14 mouse cellular contexts compared by ENCODE assay signal in genomic region chr7:98329651-98330374, GRCm38 (mm10). TPM values are rescaled to one million over a fixed set of nuclear protein-coding genes. Genes with fewer than 3 reads are reported as not detected.
DNase-seq lines count a peak whose midpoint lies in the region; ATAC-seq lines count a peak whose summit lies in the region.
"Had no signal": no experiment of that assay in that cellular context is flagged by ENCODE, and none has a peak within 500 bp of the region (broad histone marks: within the 10 kb centered on the region; RNA-seq: fewer than 3 reads in every experiment).

No protein-coding gene starts in this region.

- peak overlapping the region; percentile 24; the same call in 1 of the 2 replicates for H3K27ac ChIP-seq in hindbrain, embryonic 10.5 days
- no peak overlapping the region for H3K27ac ChIP-seq in hindbrain, embryonic 11.5 days (ENCODE audit: low read depth, low read length)
- peak overlapping the region; percentile 16; the same call in 1 of the 2 replicates for H3K27ac ChIP-seq in intestine, embryonic 16.5 days (ENCODE audit: low read length)
- H3K27ac ChIP-seq: embryonic facial prominence, embryonic 15.5 days; left cerebral cortex, adult 2 months had no signal

- intact Hi-C loops in left cerebral cortex, postnatal 36 days (cut with DNase I) = no loop called here

- no peak overlapping the region for H3K4me2 ChIP-seq in hindbrain, embryonic 11.5 days (replicated peaks; ENCODE audit: low read depth, low read length)
- no peak overlapping the region for H3K4me2 ChIP-seq in intestine, embryonic 16.5 days (ENCODE audit: low read depth, low read length)
- H3K4me2 ChIP-seq: embryonic facial prominence, embryonic 15.5 days had no signal

- DNase-seq in hindbrain, embryonic 10.5 days (ENCODE audit: low spot score) = no peak
- DNase-seq in hindbrain, embryonic 11.5 days (ENCODE audit: low spot score) = no peak
- DNase-seq in NIH3T3 (ENCODE audit: low read depth) = peak; percentile 16
- DNase-seq in gastrocnemius, postnatal 10 days = no peak
- DNase-seq in left cerebral cortex, postnatal 36 days (ENCODE audit: low spot score in 2 of 2) = no peak
- no peak for DNase-seq in kidney, adult 18-20 months
- DNase-seq: cerebellum, adult 8-10 months; thymus, postnatal 4 days had no signal

- no peaks in the 10 kb centered on the region for H3K27me3 ChIP-seq in hindbrain, embryonic 10.5 days (ENCODE audit: insufficient read depth, poor library complexity, severe bottlenecking)
- H3K27me3 ChIP-seq in hindbrain, embryonic 11.5 days (ENCODE audit: control insufficient read depth, insufficient read depth, low read length) = no peaks in the 10 kb centered on the region
- H3K27me3 ChIP-seq in intestine, embryonic 16.5 days (replicated peaks; ENCODE audit: control insufficient read depth, insufficient read depth, low read length) = no peaks in the 10 kb centered on the region
- H3K27me3 ChIP-seq: embryonic facial prominence, embryonic 15.5 days had no signal

- H3K9me3 ChIP-seq in hindbrain, embryonic 10.5 days = no peaks in the 10 kb centered on the region
- no peaks in the 10 kb centered on the region for H3K9me3 ChIP-seq in hindbrain, embryonic 11.5 days (ENCODE audit: control insufficient read depth, low read length)
- H3K9me3 ChIP-seq in intestine, embryonic 16.5 days (ENCODE audit: control insufficient read depth, low read length) = no peaks in the 10 kb centered on the region
- H3K9me3 ChIP-seq: embryonic facial prominence, embryonic 15.5 days had no signal

- WGBS in hindbrain, embryonic 10.5 days = 87% methylated on average over 7 of the region's 7 CpGs
- 84% methylated on average over 7 of the region's 7 CpGs for WGBS in hindbrain, embryonic 11.5 days
- WGBS in intestine, embryonic 16.5 days = 56% methylated on average over 7 of the region's 7 CpGs

- ATAC-seq in hindbrain, embryonic 11.5 days (ENCODE audit: low FRiP score) = no peak
- ATAC-seq in intestine, embryonic 16.5 days = peak; percentile 85
- ATAC-seq in megakaryocyte, adult 5-6 weeks (ENCODE audit: poor library complexity, severe bottlenecking) = peak; percentile 46; the same call in 1 of the 2 replicates
- ATAC-seq: midbrain, embryonic 16.5 days had no signal

- no peak overlapping the region for H3K9ac ChIP-seq in hindbrain, embryonic 11.5 days (ENCODE audit: low read depth, low read length)
- H3K9ac ChIP-seq in intestine, embryonic 16.5 days (ENCODE audit: low read depth, low read length) = no peak overlapping the region
- H3K9ac ChIP-seq: embryonic facial prominence, embryonic 15.5 days had no signal

- H3K4me3 ChIP-seq in hindbrain, embryonic 10.5 days = no peak overlapping the region
- H3K4me3 ChIP-seq in hindbrain, embryonic 11.5 days (ENCODE audit: low read depth, low read length) = no peak overlapping the region
- no peak overlapping the region for H3K4me3 ChIP-seq in intestine, embryonic 16.5 days (ENCODE audit: low read length)
- H3K4me3 ChIP-seq: embryonic facial prominence, embryonic 15.5 days; left cerebral cortex, adult 2 months had no signal

- no peaks in the 10 kb centered on the region for H3K4me1 ChIP-seq in hindbrain, embryonic 10.5 days (replicated peaks)
- H3K4me1 ChIP-seq in hindbrain, embryonic 11.5 days (replicated peaks; ENCODE audit: control insufficient read depth, insufficient read depth, low read length) = no peaks in the 10 kb centered on the region
- peaks cover 19% of the 10 kb centered on the region for H3K4me1 ChIP-seq in intestine, embryonic 16.5 days (ENCODE audit: control insufficient read depth, insufficient read depth, low read length)
- H3K4me1 ChIP-seq: embryonic facial prominence, embryonic 15.5 days had no signal

- no peaks in the 10 kb centered on the region for H3K36me3 ChIP-seq in hindbrain, embryonic 10.5 days
- H3K36me3 ChIP-seq in hindbrain, embryonic 11.5 days (ENCODE audit: control insufficient read depth, insufficient read depth, low read length) = no peaks in the 10 kb centered on the region
- H3K36me3 ChIP-seq in intestine, embryonic 16.5 days (ENCODE audit: control insufficient read depth, insufficient read depth, low read length) = no peaks in the 10 kb centered on the region
- H3K36me3 ChIP-seq: embryonic facial prominence, embryonic 15.5 days had no signal

RNA-seq across cellular contexts. Expression of gene Acer3, which starts 8.8 kb away (rescaled TPM):
- polyA plus RNA-seq in hindbrain, embryonic 10.5 days (2016; fragmentation: Nextera tagmentation; extraction: Ambion mirVana) = 18.5 and 22.2 TPM in 2 replicates
- 16.9 and 17.5 TPM in 2 replicates for polyA plus RNA-seq in hindbrain, embryonic 11.5 days (2014; fragmentation: Nextera tagmentation; extraction: Ambion mirVana)
- 17.1 and 20.5 TPM in 2 replicates for polyA plus RNA-seq in intestine, embryonic 16.5 days (2015; fragmentation: Nextera tagmentation; extraction: Ambion mirVana)
- total RNA-seq in megakaryocyte, adult 5-6 weeks (2015) = 98.2 and 107 TPM in 2 replicates
- total RNA-seq in megakaryocyte, adult 5-6 weeks (2017) = 84.2 and 85.4 TPM in 2 replicates
- total RNA-seq in gastrocnemius, postnatal 10 days (2021) = 1 to 10 TPM; 5.1 to 6.1 TPM
- 10 to 100 TPM; 21.3 to 21.8 TPM for total RNA-seq in left cerebral cortex, postnatal 36 days (2021)

RNA-seq across cellular contexts. Expression of gene Tsku, which starts 31.3 kb away (rescaled TPM):
- polyA plus RNA-seq in hindbrain, embryonic 10.5 days (2016; fragmentation: Nextera tagmentation; extraction: Ambion mirVana) = 8.1 and 10.2 TPM in 2 replicates
- 6.7 and 9.1 TPM in 2 replicates for polyA plus RNA-seq in hindbrain, embryonic 11.5 days (2014; fragmentation: Nextera tagmentation; extraction: Ambion mirVana)
- polyA plus RNA-seq in intestine, embryonic 16.5 days (2015; fragmentation: Nextera tagmentation; extraction: Ambion mirVana) = 6.2 and 7.5 TPM in 2 replicates
- not detected in 2 replicates for total RNA-seq in megakaryocyte, adult 5-6 weeks (2015)
- 0.07 and 0.37 TPM in 2 replicates for total RNA-seq in megakaryocyte, adult 5-6 weeks (2017)
- total RNA-seq in gastrocnemius, postnatal 10 days (2021) = 1 to 10 TPM; 4.6 to 8.9 TPM
- 1 to 10 TPM; 3.1 to 3.4 TPM for total RNA-seq in left cerebral cortex, postnatal 36 days (2021)
- total RNA-seq: neutrophil, adult 5-6 weeks had no signal
